Mouse (Mus musculus) midbrain, embryonic 15.5 days (tissue): ENCODE measurements around the gene Mroh3. TPM values are rescaled to one million over a fixed set of nuclear protein-coding genes. Genes with fewer than 3 reads are reported as not detected.

Source experiments
- ATAC-seq: fragments of 200-750 bp; cut with Nextera tagmentation; replicated peaks from 2 replicates; pipeline ENCODE4 v1.8.0; 2017; ENCODE audit warnings: moderate TSS enrichment
- H3K27ac ChIP-seq: fragments of 300-500 bp; sonication (generic); 2 replicates; pipeline ENCODE4 v1.5.1; 2015; ENCODE audit warnings: mild to moderate bottlenecking, inconsistent platforms
- H3K27me3 ChIP-seq: fragments of 300-500 bp; sonication (generic); replicated peaks from 2 replicates; pipeline ENCODE4 v1.6.1; 2015; ENCODE audit warnings: inconsistent platforms
- H3K36me3 ChIP-seq: fragments of 300-500 bp; sonication (generic); replicated peaks from 2 replicates; pipeline ENCODE4 v1.6.1; 2015; ENCODE audit warnings: inconsistent platforms
- H3K4me1 ChIP-seq: fragments of 300-500 bp; sonication (generic); 2 replicates; pipeline ENCODE4 v1.6.1; 2015; ENCODE audit warnings: inconsistent platforms
- H3K4me2 ChIP-seq: fragments of 300-500 bp; sonication (generic); 2 replicates; pipeline ENCODE4 v1.6.1; 2015; ENCODE audit warnings: inconsistent platforms, mild to moderate bottlenecking, moderate library complexity
- H3K4me3 ChIP-seq: fragments of 300-500 bp; sonication (generic); 2 replicates; pipeline ENCODE4 v1.5.1; 2015; ENCODE audit warnings: mild to moderate bottlenecking, inconsistent platforms
- H3K9ac ChIP-seq: fragments of 300-500 bp; sonication (generic); 2 replicates; pipeline ENCODE4 v1.6.1; 2015; ENCODE audit warnings: mild to moderate bottlenecking, inconsistent platforms
- H3K9me3 ChIP-seq: fragments of 300-500 bp; sonication (generic); 2 replicates; pipeline ENCODE4 v1.6.1; 2016; ENCODE audit warnings: inconsistent platforms
- WGBS: fragments of 180-500 bp; shearing (Covaris S2); methylation state at CpG from one replicate; pipeline ENCODE4 v1.1.7; 2015; ENCODE audit warnings: mixed read lengths; 5-methylcytosine and 5-hydroxymethylcytosine counted together
- polyA plus RNA-seq: library from polyadenylated mRNA; unstranded; fragments of >200 nt; fragmentation: Nextera tagmentation; extraction: Ambion mirVana; gene quantifications from 2 replicates; pipeline ENCODE4 v1.2.1, GENCODE M21; 2015

The Mroh3 gene
- polyA plus RNA-seq, 1 experiment from 2014 or later: not detected

GRCm38 (mm10) chr1:136142336-136142735, 70.3 kb downstream of the Mroh3 start:
- Histone ChIP-seq H3K4me3 (no peak overlapping the region), H3K27ac (peak overlapping the region; percentile 70), H3K4me2 (peak overlapping the region; percentile 11; the same call in 1 of the 2 replicates), H3K9me3 (no peaks in the 10 kb centered on the region), H3K36me3 (peaks cover 12% of the 10 kb centered on the region; the same call in 1 of the 2 replicates), H3K9ac (no peak overlapping the region), H3K4me1 (peaks cover 68% of the 10 kb centered on the region), H3K27me3 (no peaks in the 10 kb centered on the region)
- WGBS: 11% methylated on average over 6 of the region's 6 CpGs
- ATAC-seq: peak; percentile 40

- Histone ChIP-seq H3K4me1 (peaks cover 78% of the 10 kb centered on the region), H3K36me3 (0 out of 2 replicates have a peak, but pooled peaks cover 9% of the 10 kb centered on the region), H3K9me3 (no peaks in the 10 kb centered on the region), H3K27ac (0 out of 2 replicates have a peak overlapping the region, but pooled peaks have one; percentile 8), H3K27me3 (no peaks in the 10 kb centered on the region), H3K9ac (no peak overlapping the region), H3K4me2 (no peak overlapping the region), H3K4me3 (no peak overlapping the region)
- ATAC-seq: no peak
- WGBS: 85% methylated on average over 11 of the region's 11 CpGs
Measured at GRCm38 (mm10) chr1:136141176-136141950, 71.3 kb downstream of the Mroh3 start.

DNA sequence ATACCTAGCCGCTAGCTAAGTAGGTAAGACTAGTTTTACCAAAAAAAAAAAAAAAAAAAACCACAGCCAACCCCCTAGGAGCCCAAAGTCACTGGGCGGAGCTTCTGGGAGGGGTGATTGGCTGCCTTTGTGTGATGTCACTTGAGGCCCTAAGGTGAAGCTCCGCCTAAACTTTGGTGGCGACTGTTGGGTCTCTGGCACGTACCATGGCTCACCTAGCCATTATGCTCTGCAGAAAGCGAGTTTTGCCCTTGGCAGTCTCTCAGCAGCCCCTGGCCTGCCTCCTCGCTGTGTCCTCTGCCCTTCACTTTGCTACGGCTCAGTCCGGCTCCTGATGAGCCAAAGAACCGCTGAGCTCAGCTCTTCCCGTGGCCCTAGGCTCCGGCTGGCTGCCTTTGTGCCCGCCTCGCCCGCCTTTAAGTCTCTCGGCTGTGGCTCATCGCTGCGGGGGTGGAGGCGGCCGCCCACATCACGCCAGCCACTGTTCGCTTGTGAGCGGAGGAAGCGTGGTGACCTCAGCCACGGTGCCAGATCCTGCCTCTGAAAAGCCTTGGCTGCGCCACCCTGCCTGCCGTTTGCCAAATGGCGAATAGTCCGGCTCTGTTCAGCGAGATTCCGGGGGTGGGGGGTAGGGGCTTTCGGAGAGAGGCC, 72.5 kb downstream of the Mroh3 start:
- Histone ChIP-seq H3K9me3 (no peaks in the 10 kb centered on the region), H3K36me3 (0 out of 2 replicates have a peak, but pooled peaks cover 4% of the 10 kb centered on the region), H3K4me1 (peaks cover 90% of the 10 kb centered on the region), H3K4me3 (peak overlapping the region; percentile 39), H3K4me2 (peak overlapping the region; percentile 73), H3K27ac (peak overlapping the region; percentile 77), H3K27me3 (no peaks in the 10 kb centered on the region), H3K9ac (peak overlapping the region; percentile 50)
- peak; percentile 26; the same call in 1 of the 2 replicates for ATAC-seq
- 1% methylated on average over 32 of the region's 32 CpGs for WGBS

DNA sequence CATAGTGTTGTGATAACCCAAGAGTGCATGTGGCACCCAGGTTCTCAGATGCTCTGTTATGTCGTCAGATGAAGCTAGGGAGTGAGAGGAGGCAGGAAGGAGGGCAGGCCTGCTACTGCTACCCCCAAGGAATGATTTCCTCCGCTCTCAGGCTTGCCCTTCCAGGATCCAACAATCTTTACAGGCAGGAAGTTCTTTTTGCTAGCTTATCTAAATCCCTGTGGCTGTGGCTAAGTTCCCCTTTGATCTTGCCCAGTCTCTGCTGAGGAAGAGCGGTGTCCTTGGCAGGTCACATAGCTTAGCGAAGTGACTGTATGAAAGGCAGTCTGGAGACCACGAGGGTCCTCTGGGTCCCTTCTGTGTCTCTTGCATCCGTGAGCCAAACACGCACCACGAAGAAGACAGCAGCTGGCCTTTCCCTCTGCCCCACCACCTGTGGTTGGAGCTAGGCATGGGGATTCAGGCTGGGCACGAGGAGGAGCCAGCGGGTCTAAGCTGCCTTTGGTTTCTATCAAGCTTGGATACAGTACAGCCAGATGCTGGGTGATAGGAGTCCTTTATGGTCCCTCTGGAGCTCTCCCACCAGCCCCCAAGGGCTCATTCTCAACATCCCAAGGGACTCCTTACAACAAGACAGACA, 74.3 kb downstream of the Mroh3 start:
- no peak overlapping the region for H3K9ac ChIP-seq
- peak overlapping the region; percentile 58 for H3K27ac ChIP-seq
- 32% methylated on average over 10 of the region's 10 CpGs for WGBS
- no peak overlapping the region for H3K4me3 ChIP-seq
- no peaks in the 10 kb centered on the region for H3K9me3 ChIP-seq
- peak overlapping the region; percentile 84; the same call in 1 of the 2 replicates for H3K4me2 ChIP-seq
- ATAC-seq: no peak
- H3K36me3 ChIP-seq: no peaks in the 10 kb centered on the region
- H3K27me3 ChIP-seq: no peaks in the 10 kb centered on the region
- peaks cover 99% of the 10 kb centered on the region for H3K4me1 ChIP-seq

GRCm38 (mm10) chr1:136137575-136137974, 75.1 kb downstream of the Mroh3 start:
- H3K4me1 ChIP-seq: peaks cover 98% of the 10 kb centered on the region
- WGBS: 3% methylated on average over 4 of the region's 4 CpGs
- H3K9ac ChIP-seq: no peak overlapping the region; the same call in 1 of the 2 replicates
- H3K9me3 ChIP-seq: no peaks in the 10 kb centered on the region
- peak overlapping the region; percentile 84 for H3K4me2 ChIP-seq
- peak overlapping the region; percentile 58 for H3K27ac ChIP-seq
- H3K27me3 ChIP-seq: no peaks in the 10 kb centered on the region
- H3K36me3 ChIP-seq: no peaks in the 10 kb centered on the region
- ATAC-seq: no peak
- H3K4me3 ChIP-seq: peak overlapping the region; percentile 5; the same call in 1 of the 2 replicates

GRCm38 (mm10) chr1:136137071-136137531, 75.5 kb downstream of the Mroh3 start:
- whole genome bisulfite sequencing: 21% methylated on average over 7 of the region's 7 CpGs
- Histone ChIP-seq H3K9ac (no peak overlapping the region; the same call in 1 of the 2 replicates), H3K4me1 (peaks cover 93% of the 10 kb centered on the region), H3K9me3 (no peaks in the 10 kb centered on the region), H3K36me3 (no peaks in the 10 kb centered on the region), H3K4me2 (peak overlapping the region; percentile 84), H3K4me3 (peak overlapping the region; percentile 5; the same call in 1 of the 2 replicates), H3K27ac (peak overlapping the region; percentile 58), H3K27me3 (no peaks in the 10 kb centered on the region)
- ATAC-seq: no peak

DNA sequence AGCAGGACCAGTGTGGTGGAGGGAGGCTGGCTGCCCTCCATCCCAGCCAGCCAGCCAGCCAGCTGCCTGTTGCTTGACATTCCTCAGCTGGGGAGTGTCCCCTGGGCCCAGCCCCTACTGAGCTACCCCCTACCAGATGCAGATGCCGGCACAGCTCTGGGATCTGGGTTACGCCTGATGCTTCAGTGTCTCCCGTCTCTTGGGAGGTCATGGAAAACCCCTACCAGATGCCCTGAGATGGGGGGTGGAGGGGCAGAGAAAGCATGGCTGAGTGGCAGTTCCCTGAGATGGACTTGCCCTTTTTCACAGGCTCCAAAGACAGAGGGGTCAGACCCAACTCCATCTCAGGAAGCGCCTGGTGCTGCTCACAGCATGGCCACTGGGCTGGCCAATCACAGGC, 76.1 kb downstream of the Mroh3 start:
- Histone ChIP-seq H3K4me3 (no peak overlapping the region), H3K4me2 (peak overlapping the region; percentile 84; the same call in 1 of the 2 replicates), H3K27ac (no peak overlapping the region), H3K36me3 (no peaks in the 10 kb centered on the region), H3K4me1 (peaks cover 87% of the 10 kb centered on the region), H3K9me3 (no peaks in the 10 kb centered on the region), H3K27me3 (no peaks in the 10 kb centered on the region), H3K9ac (no peak overlapping the region)
- ATAC-seq: no peak
- WGBS: 41% methylated on average over 4 of the region's 4 CpGs

GRCm38 (mm10) chr1:136135777-136136444, 76.7 kb downstream of the Mroh3 start:
- Histone ChIP-seq H3K27me3 (no peaks in the 10 kb centered on the region), H3K9ac (peak overlapping the region; percentile 13; the same call in 1 of the 2 replicates), H3K36me3 (no peaks in the 10 kb centered on the region), H3K4me3 (no peak overlapping the region), H3K27ac (no peak overlapping the region), H3K9me3 (no peaks in the 10 kb centered on the region), H3K4me1 (peaks cover 81% of the 10 kb centered on the region), H3K4me2 (peak overlapping the region; percentile 84)
- ATAC-seq: no peak
- WGBS: 60% methylated on average over 6 of the region's 6 CpGs

GRCm38 (mm10) chr1:136135046-136135445, 77.6 kb downstream of the Mroh3 start:
- 78% methylated on average over 1 of the region's 1 CpGs for WGBS
- H3K9me3 ChIP-seq: no peaks in the 10 kb centered on the region
- H3K27ac ChIP-seq: no peak overlapping the region
- peak overlapping the region; percentile 84 for H3K4me2 ChIP-seq
- no peak overlapping the region for H3K9ac ChIP-seq
- ATAC-seq: no peak
- no peaks in the 10 kb centered on the region for H3K36me3 ChIP-seq
- peaks cover 80% of the 10 kb centered on the region for H3K4me1 ChIP-seq
- no peaks in the 10 kb centered on the region for H3K27me3 ChIP-seq
- H3K4me3 ChIP-seq: no peak overlapping the region

DNA sequence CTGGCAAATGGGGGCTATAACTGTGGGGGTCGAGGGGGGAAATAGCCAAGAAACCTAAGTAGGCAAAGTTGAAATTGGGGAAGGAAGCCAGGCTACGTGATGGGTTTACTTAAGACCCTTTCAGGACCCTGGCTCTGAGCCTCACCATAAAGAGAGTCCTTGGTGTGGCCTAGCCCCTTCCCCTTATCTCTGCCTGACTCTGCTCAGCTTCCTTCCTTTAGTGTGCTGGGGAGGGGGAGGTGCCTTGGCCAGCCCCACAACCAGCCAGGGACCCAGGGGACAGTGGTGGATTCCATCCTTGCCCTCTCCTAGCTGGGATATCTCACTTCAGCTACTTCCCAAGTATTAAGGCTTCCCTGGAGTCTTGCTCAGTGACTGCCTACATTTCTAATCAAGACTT, 78.1 kb downstream of the Mroh3 start:
- peaks cover 75% of the 10 kb centered on the region for H3K4me1 ChIP-seq

DNA sequence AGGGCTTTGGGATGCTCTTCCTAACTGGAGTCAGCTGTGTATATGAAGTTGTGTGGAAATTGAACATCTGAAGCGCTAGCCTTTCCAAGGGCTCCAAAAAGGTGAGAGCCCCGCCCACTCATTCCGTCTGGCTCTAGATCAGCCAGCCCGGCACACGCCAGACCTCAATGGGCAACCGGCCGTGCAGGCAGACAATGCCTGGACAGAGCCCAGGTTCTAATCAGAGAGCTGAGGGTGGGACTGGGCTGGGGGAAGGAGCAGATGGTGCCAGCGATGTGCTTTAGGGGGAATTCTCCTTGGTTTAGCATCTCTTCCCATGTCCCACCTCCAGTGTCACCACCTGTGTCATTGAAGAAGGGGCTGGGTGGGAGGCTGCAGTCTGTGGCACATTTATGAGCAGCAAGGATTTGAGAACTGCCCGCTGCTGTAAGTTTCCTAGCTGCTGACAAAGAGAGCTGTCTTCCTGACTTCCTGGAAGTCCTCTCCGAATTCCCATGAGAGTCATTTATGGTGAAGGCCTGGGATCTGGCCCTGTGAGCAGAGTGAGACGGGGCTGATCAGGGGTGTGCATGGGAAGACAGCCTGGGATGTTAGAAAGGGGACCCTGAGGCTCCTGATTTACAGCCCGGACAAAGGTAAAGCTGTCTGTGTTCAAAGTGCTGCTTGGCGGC, 78.9 kb downstream of the Mroh3 start:
- H3K27me3 ChIP-seq: no peaks in the 10 kb centered on the region
- peak overlapping the region; percentile 91 for H3K9ac ChIP-seq
- peak overlapping the region; percentile 84 for H3K4me2 ChIP-seq
- H3K4me1 ChIP-seq: peaks cover 67% of the 10 kb centered on the region
- ATAC-seq: no peak
- peak overlapping the region; percentile 92 for H3K27ac ChIP-seq
- no peaks in the 10 kb centered on the region for H3K9me3 ChIP-seq
- no peaks in the 10 kb centered on the region for H3K36me3 ChIP-seq
- WGBS: 26% methylated on average over 13 of the region's 13 CpGs
- H3K4me3 ChIP-seq: peak overlapping the region; percentile 72

More for the DNA sequence above, 78.1 kb downstream of the Mroh3 start:
- peak overlapping the region; percentile 72 for H3K4me3 ChIP-seq
- WGBS: 87% methylated on average over 2 of the region's 2 CpGs
- H3K9ac ChIP-seq: peak overlapping the region; percentile 91; the same call in 1 of the 2 replicates
- no peaks in the 10 kb centered on the region for H3K27me3 ChIP-seq
- H3K4me2 ChIP-seq: peak overlapping the region; percentile 84
- no peak for ATAC-seq
- no peaks in the 10 kb centered on the region for H3K36me3 ChIP-seq
- no peaks in the 10 kb centered on the region for H3K9me3 ChIP-seq
- no peak overlapping the region for H3K27ac ChIP-seq
